ENCODE assay signal across 8 mouse cellular contexts in the genomic region with DNA sequence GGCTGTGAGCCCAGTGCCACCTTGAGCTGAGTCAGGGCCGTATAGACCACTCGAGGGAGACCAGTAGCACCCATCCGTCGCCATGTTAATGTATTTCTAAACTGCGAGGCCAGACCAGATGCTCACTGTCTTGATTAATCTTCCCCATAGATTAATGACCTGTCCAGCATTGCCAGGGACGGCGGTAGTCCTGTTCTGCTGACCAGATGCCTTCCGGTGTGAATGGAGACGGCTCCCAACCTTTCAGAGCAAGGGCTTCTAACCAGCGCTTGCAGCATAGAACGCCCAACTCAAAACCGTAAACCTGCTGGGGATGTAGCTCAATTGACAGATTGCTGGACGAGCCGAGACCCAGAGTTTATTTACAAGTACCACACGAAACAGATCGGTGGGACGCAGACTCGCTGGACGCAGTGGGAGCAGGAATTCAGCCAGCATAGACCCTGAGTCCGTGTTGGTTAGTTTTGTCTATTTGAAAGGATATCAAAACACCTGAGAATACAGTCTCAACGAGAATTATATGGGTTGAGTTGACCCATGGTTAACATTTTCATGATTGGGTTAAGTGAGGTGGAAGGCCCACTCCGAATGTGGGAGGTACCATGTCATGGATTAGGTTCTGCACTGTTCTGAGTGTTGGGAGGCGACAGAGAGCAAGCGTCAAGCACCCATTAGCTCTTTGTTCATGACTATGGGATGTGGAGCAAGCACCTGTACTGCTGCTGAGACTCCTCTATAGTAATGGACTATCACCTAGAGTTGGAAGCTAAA. TPM values are rescaled to one million over a fixed set of nuclear protein-coding genes. Genes with fewer than 3 reads are reported as not detected.
DNase-seq lines count a peak whose midpoint lies in the region; ATAC-seq and TF ChIP-seq lines count a peak whose summit lies in the region.

No protein-coding gene starts in this region.

- intact Hi-C loops in left cerebral cortex, postnatal 4 days (cut with DNase I): no loop called here

- peak overlapping the region; percentile 60 for H3K4me3 ChIP-seq in lung, postnatal 0 days (ENCODE audit: low read depth, low read length)
- peak overlapping the region; percentile 81 for H3K4me3 ChIP-seq in embryonic facial prominence, embryonic 11.5 days (ENCODE audit: low read depth, low read length)
- H3K4me3 ChIP-seq in intestine, embryonic 15.5 days (replicated peaks): peak overlapping the region; percentile 86

- 6% methylated on average over 24 of the region's 24 CpGs for WGBS in lung, postnatal 0 days
- WGBS in embryonic facial prominence, embryonic 11.5 days: 17% methylated on average over 24 of the region's 24 CpGs
- 8% methylated on average over 24 of the region's 24 CpGs for WGBS in intestine, embryonic 15.5 days

- peaks cover 17% of the 10 kb centered on the region; the same call in 1 of the 2 replicates for H3K4me1 ChIP-seq in lung, postnatal 0 days (ENCODE audit: insufficient read depth, low read depth, low read length)
- no peaks in the 10 kb centered on the region; the same call in 1 of the 2 replicates for H3K4me1 ChIP-seq in embryonic facial prominence, embryonic 11.5 days (ENCODE audit: control insufficient read depth, insufficient read depth, low read length)
- peaks cover 11% of the 10 kb centered on the region for H3K4me1 ChIP-seq in intestine, embryonic 15.5 days (replicated peaks)

- TF ChIP-seq EP300 in lung, postnatal 0 days (IDR thresholded peaks at IDR 0.05): no peak

- no peak for TF ChIP-seq CTCF in lung, postnatal 0 days (IDR thresholded peaks at IDR 0.05)

- no peak for ATAC-seq in lung, postnatal 0 days
- no peak for ATAC-seq in embryonic facial prominence, embryonic 11.5 days (replicated peaks; ENCODE audit: insufficient number of reproducible peaks, low FRiP score, low TSS enrichment, low read depth)
- peak; percentile 42; the same call in 1 of the 2 replicates for ATAC-seq in intestine, embryonic 15.5 days

- H3K27ac ChIP-seq in lung, postnatal 0 days (ENCODE audit: low read length): peak overlapping the region; percentile 96
- no peak overlapping the region for H3K27ac ChIP-seq in embryonic facial prominence, embryonic 11.5 days (replicated peaks; ENCODE audit: low read depth, low read length)
- peak overlapping the region; percentile 98 for H3K27ac ChIP-seq in intestine, embryonic 15.5 days

- H3K9ac ChIP-seq in lung, postnatal 0 days (replicated peaks; ENCODE audit: low read depth): peak overlapping the region; percentile 69
- peak overlapping the region; percentile 79 for H3K9ac ChIP-seq in embryonic facial prominence, embryonic 11.5 days (replicated peaks; ENCODE audit: low read length)
- H3K9ac ChIP-seq in intestine, embryonic 15.5 days: peak overlapping the region; percentile 41

- H3K9me3 ChIP-seq in lung, postnatal 0 days (ENCODE audit: low read length): no peaks in the 10 kb centered on the region
- no peaks in the 10 kb centered on the region for H3K9me3 ChIP-seq in embryonic facial prominence, embryonic 11.5 days (replicated peaks; ENCODE audit: control insufficient read depth, low read length)
- no peaks in the 10 kb centered on the region for H3K9me3 ChIP-seq in intestine, embryonic 15.5 days

- peaks cover 4% of the 10 kb centered on the region; the same call in 1 of the 2 replicates for H3K36me3 ChIP-seq in lung, postnatal 0 days (ENCODE audit: insufficient read depth, low read length)
- no peaks in the 10 kb centered on the region for H3K36me3 ChIP-seq in embryonic facial prominence, embryonic 11.5 days (replicated peaks; ENCODE audit: control insufficient read depth, insufficient read depth, low read depth, low read length)
- peaks cover 13% of the 10 kb centered on the region; the same call in 1 of the 2 replicates for H3K36me3 ChIP-seq in intestine, embryonic 15.5 days

- DNase-seq in lung, postnatal 0 days (ENCODE audit: low spot score): peak; percentile 16
- DNase-seq in lung, postnatal 36 days: no peak
- no peak for DNase-seq in embryonic facial prominence, embryonic 11.5 days (ENCODE audit: low spot score)
- DNase-seq in naive thymus-derived CD4-positive, alpha-beta T cell, adult 2 months (ENCODE audit: low read depth): peak; percentile 34
- DNase-seq in gastrocnemius, adult 18-20 months (ENCODE audit: low spot score): no peak
- no peak for DNase-seq in right cerebral cortex, postnatal 14 days
- DNase-seq in left cerebral cortex, postnatal 4 days: no peak

- peak overlapping the region; percentile 77 for H3K4me2 ChIP-seq in lung, postnatal 0 days (replicated peaks; ENCODE audit: low read depth, low read length)
- H3K4me2 ChIP-seq in embryonic facial prominence, embryonic 11.5 days (ENCODE audit: low read depth, low read length): peak overlapping the region; percentile 62
- peak overlapping the region; percentile 81 for H3K4me2 ChIP-seq in intestine, embryonic 15.5 days (replicated peaks)

- no peaks in the 10 kb centered on the region for H3K27me3 ChIP-seq in lung, postnatal 0 days (replicated peaks; ENCODE audit: insufficient read depth, low read length)
- H3K27me3 ChIP-seq in embryonic facial prominence, embryonic 11.5 days (ENCODE audit: control insufficient read depth, insufficient read depth, low read length): no peaks in the 10 kb centered on the region
- no peaks in the 10 kb centered on the region for H3K27me3 ChIP-seq in intestine, embryonic 15.5 days (replicated peaks)

RNA-seq across cellular contexts. Expression of gene Zfp672, which starts 6.4 kb away (rescaled TPM):
- 32.0 and 34.7 TPM in 2 replicates for polyA plus RNA-seq in lung, postnatal 0 days (2015; fragmentation: Nextera tagmentation; extraction: Ambion mirVana)
- 24.4 and 26.0 TPM in 2 replicates for polyA plus RNA-seq in embryonic facial prominence, embryonic 11.5 days (2014; fragmentation: Nextera tagmentation; extraction: Ambion mirVana)
- polyA plus RNA-seq in intestine, embryonic 15.5 days (2015; fragmentation: Nextera tagmentation; extraction: Ambion mirVana): 37.0 and 42.7 TPM in 2 replicates
- total RNA-seq in gastrocnemius, adult 18-20 months (2021): 10 to 100 TPM; 33.2 to 45.7 TPM
- 10 to 100 TPM; 43.5 TPM for total RNA-seq in left cerebral cortex, postnatal 4 days (2021)

RNA-seq across cellular contexts. Expression of gene Sh3bp5l, which starts 6.8 kb away (rescaled TPM):
- polyA plus RNA-seq in lung, postnatal 0 days (2015; fragmentation: Nextera tagmentation; extraction: Ambion mirVana): 33.7 and 38.0 TPM in 2 replicates
- polyA plus RNA-seq in embryonic facial prominence, embryonic 11.5 days (2014; fragmentation: Nextera tagmentation; extraction: Ambion mirVana): 21.0 and 22.5 TPM in 2 replicates
- polyA plus RNA-seq in intestine, embryonic 15.5 days (2015; fragmentation: Nextera tagmentation; extraction: Ambion mirVana): 28.5 and 28.6 TPM in 2 replicates
- 10 to 100 TPM; 22.4 to 23.3 TPM for total RNA-seq in gastrocnemius, adult 18-20 months (2021)
- 10 to 100 TPM; 44.2 to 48.8 TPM for total RNA-seq in left cerebral cortex, postnatal 4 days (2021)

RNA-seq across cellular contexts. Expression of gene Zfp692, which starts 16.9 kb away (rescaled TPM):
- 5.6 and 7.1 TPM in 2 replicates for polyA plus RNA-seq in lung, postnatal 0 days (2015; fragmentation: Nextera tagmentation; extraction: Ambion mirVana)
- 10.9 TPM in 2 replicates for polyA plus RNA-seq in embryonic facial prominence, embryonic 11.5 days (2014; fragmentation: Nextera tagmentation; extraction: Ambion mirVana)
- polyA plus RNA-seq in intestine, embryonic 15.5 days (2015; fragmentation: Nextera tagmentation; extraction: Ambion mirVana): 22.1 and 23.6 TPM in 2 replicates
- total RNA-seq in gastrocnemius, adult 18-20 months (2021): 1 to 10 TPM; 3.9 to 4.1 TPM
- total RNA-seq in left cerebral cortex, postnatal 4 days (2021): 10 to 100 TPM; 30.4 to 32.2 TPM

RNA-seq across cellular contexts. Expression of gene 4930438A08Rik, which starts 49.2 kb away (rescaled TPM):
- 0.16 and 0.17 TPM in 2 replicates for polyA plus RNA-seq in lung, postnatal 0 days (2015; fragmentation: Nextera tagmentation; extraction: Ambion mirVana)
- polyA plus RNA-seq in embryonic facial prominence, embryonic 11.5 days (2014; fragmentation: Nextera tagmentation; extraction: Ambion mirVana): 0.20 TPM in 1 of 2 replicates, not detected in the other
- polyA plus RNA-seq in intestine, embryonic 15.5 days (2015; fragmentation: Nextera tagmentation; extraction: Ambion mirVana): not detected in 2 replicates
- not detected for total RNA-seq in gastrocnemius, adult 18-20 months (2021)
- total RNA-seq in left cerebral cortex, postnatal 4 days (2021): not detected

RNA-seq across cellular contexts. Expression of gene Lypd8, which starts 55.1 kb away (rescaled TPM):
- polyA plus RNA-seq in lung, postnatal 0 days (2015; fragmentation: Nextera tagmentation; extraction: Ambion mirVana): not detected in 2 replicates
- not detected in 2 replicates for polyA plus RNA-seq in embryonic facial prominence, embryonic 11.5 days (2014; fragmentation: Nextera tagmentation; extraction: Ambion mirVana)
- polyA plus RNA-seq in intestine, embryonic 15.5 days (2015; fragmentation: Nextera tagmentation; extraction: Ambion mirVana): 874 and 977 TPM in 2 replicates
- not detected for total RNA-seq in gastrocnemius, adult 18-20 months (2021)
- total RNA-seq in left cerebral cortex, postnatal 4 days (2021): not detected

Comparison
In these comparisons a context has a peak if more than half of its experiments do, and no peak if none do; other contexts are left out.
1. DNase-seq: peak in lung, postnatal 0 days (single experiment) and naive thymus-derived CD4-positive, alpha-beta T cell, adult 2 months (single experiment); none in lung, postnatal 36 days (single experiment), embryonic facial prominence, embryonic 11.5 days (single experiment), gastrocnemius, adult 18-20 months (single experiment), right cerebral cortex, postnatal 14 days (single experiment) and left cerebral cortex, postnatal 4 days (single experiment).
2. Peak in every context shown above with its lines, with median percentiles within 50 percentile points of each other: H3K4me2 ChIP-seq, H3K4me3 ChIP-seq and H3K9ac ChIP-seq.